8 mouse cellular contexts compared by ENCODE assay signal in genomic region chr3:22090431-22091265, GRCm38 (mm10). TPM values are rescaled to one million over a fixed set of nuclear protein-coding genes. Genes with fewer than 3 reads are reported as not detected.
A peak's percentile ranks its signal among the peaks of the same experiment; 100 is the strongest.
DNase-seq lines count a peak whose midpoint lies in the region; ATAC-seq and TF ChIP-seq lines count a peak whose summit lies in the region.

No protein-coding gene starts in this region.

- H3K36me3 ChIP-seq in forebrain, embryonic 14.5 days (ENCODE audit: control insufficient read depth, insufficient read depth, low read length), result no peaks in the 10 kb centered on the region
- H3K36me3 ChIP-seq in forebrain, postnatal 0 days (ENCODE audit: insufficient read depth), result no peaks in the 10 kb centered on the region
- no peaks in the 10 kb centered on the region for H3K36me3 ChIP-seq in intestine, postnatal 0 days (ENCODE audit: control insufficient read depth, insufficient read depth)
- H3K36me3 ChIP-seq in midbrain, embryonic 13.5 days, result no peaks in the 10 kb centered on the region

- no peak overlapping the region for H3K4me2 ChIP-seq in forebrain, embryonic 14.5 days (ENCODE audit: low read length)
- no peak overlapping the region for H3K4me2 ChIP-seq in forebrain, postnatal 0 days (ENCODE audit: low read depth)
- 0 out of 2 replicates have a peak overlapping the region, but pooled peaks have one; percentile 10 for H3K4me2 ChIP-seq in intestine, postnatal 0 days (replicated peaks; ENCODE audit: low read depth)
- H3K4me2 ChIP-seq in midbrain, embryonic 13.5 days (replicated peaks), result no peak overlapping the region

- no peak overlapping the region for H3K4me3 ChIP-seq in forebrain, embryonic 14.5 days (ENCODE audit: low read depth, low read length)
- no peak overlapping the region for H3K4me3 ChIP-seq in forebrain, postnatal 0 days (ENCODE audit: low read depth, low read length)
- no peak overlapping the region for H3K4me3 ChIP-seq in intestine, postnatal 0 days (ENCODE audit: low read depth, low read length)
- H3K4me3 ChIP-seq in midbrain, embryonic 13.5 days (replicated peaks), result no peak overlapping the region

- WGBS in forebrain, embryonic 14.5 days, result 72% methylated on average over 8 of the region's 8 CpGs
- 76% methylated on average over 8 of the region's 8 CpGs for WGBS in forebrain, postnatal 0 days
- 25% methylated on average over 8 of the region's 8 CpGs for WGBS in intestine, postnatal 0 days
- WGBS in midbrain, embryonic 13.5 days, result 91% methylated on average over 8 of the region's 8 CpGs

- peaks cover 2% of the 10 kb centered on the region; the same call in 1 of the 2 replicates for H3K4me1 ChIP-seq in forebrain, embryonic 14.5 days (ENCODE audit: control insufficient read depth, insufficient read depth, low read length)
- H3K4me1 ChIP-seq in forebrain, postnatal 0 days (ENCODE audit: insufficient read depth), result no peaks in the 10 kb centered on the region
- peaks cover 18% of the 10 kb centered on the region for H3K4me1 ChIP-seq in intestine, postnatal 0 days (replicated peaks; ENCODE audit: control insufficient read depth, insufficient read depth, low read length)
- peaks cover 14% of the 10 kb centered on the region for H3K4me1 ChIP-seq in midbrain, embryonic 13.5 days (replicated peaks)

- no peaks in the 10 kb centered on the region for H3K27me3 ChIP-seq in forebrain, embryonic 14.5 days (replicated peaks; ENCODE audit: control insufficient read depth, insufficient read depth, low read length)
- no peaks in the 10 kb centered on the region for H3K27me3 ChIP-seq in forebrain, postnatal 0 days (ENCODE audit: insufficient read depth, low read length)
- no peaks in the 10 kb centered on the region for H3K27me3 ChIP-seq in intestine, postnatal 0 days (replicated peaks; ENCODE audit: control insufficient read depth, insufficient read depth, low read length)
- no peaks in the 10 kb centered on the region for H3K27me3 ChIP-seq in midbrain, embryonic 13.5 days

- no peak overlapping the region for H3K9ac ChIP-seq in forebrain, embryonic 14.5 days (ENCODE audit: low read length)
- no peak overlapping the region for H3K9ac ChIP-seq in forebrain, postnatal 0 days
- no peak overlapping the region for H3K9ac ChIP-seq in intestine, postnatal 0 days (ENCODE audit: low read depth, low read length)
- H3K9ac ChIP-seq in midbrain, embryonic 13.5 days (replicated peaks), result no peak overlapping the region

- no peak for ATAC-seq in forebrain, embryonic 14.5 days
- no peak for ATAC-seq in forebrain, postnatal 0 days
- ATAC-seq in intestine, postnatal 0 days, result peak; percentile 74
- ATAC-seq in midbrain, embryonic 13.5 days, result no peak

- H3K9me3 ChIP-seq in forebrain, embryonic 14.5 days (replicated peaks; ENCODE audit: control insufficient read depth, low read length), result no peaks in the 10 kb centered on the region
- H3K9me3 ChIP-seq in forebrain, postnatal 0 days (ENCODE audit: low read length), result no peaks in the 10 kb centered on the region
- H3K9me3 ChIP-seq in intestine, postnatal 0 days (ENCODE audit: control insufficient read depth), result no peaks in the 10 kb centered on the region
- no peaks in the 10 kb centered on the region for H3K9me3 ChIP-seq in midbrain, embryonic 13.5 days

- no peak overlapping the region for H3K27ac ChIP-seq in forebrain, embryonic 14.5 days (ENCODE audit: low read depth, low read length)
- H3K27ac ChIP-seq in forebrain, postnatal 0 days (ENCODE audit: low read depth, low read length), result no peak overlapping the region
- peak overlapping the region; percentile 46; the same call in 1 of the 2 replicates for H3K27ac ChIP-seq in intestine, postnatal 0 days (ENCODE audit: low read depth, low read length)
- H3K27ac ChIP-seq in midbrain, embryonic 13.5 days, result no peak overlapping the region

- peak; percentile 29 for DNase-seq in forebrain, embryonic 14.5 days (ENCODE audit: low spot score)
- DNase-seq in forebrain, postnatal 0 days, result no peak
- peak; percentile 35 for DNase-seq in adipocyte (ENCODE audit: low spot score)
- DNase-seq in lung, postnatal 25 days (ENCODE audit: low spot score), result peak; percentile 32
- DNase-seq in testis, postnatal 10 days (ENCODE audit: low spot score), result no peak
- DNase-seq in layer of hippocampus, adult 11-12 months (ENCODE audit: low spot score), result no peak

- TF ChIP-seq CTCF in forebrain, postnatal 0 days (IDR thresholded peaks at IDR 0.05; ENCODE audit: low read depth), result no peak
- no peak for TF ChIP-seq CTCF in intestine, postnatal 0 days (IDR thresholded peaks at IDR 0.05; ENCODE audit: low read depth)

RNA-seq across cellular contexts. Expression of gene Tbl1xr1, which starts 14.2 kb away (rescaled TPM):
- 14.4 and 20.2 TPM in 2 replicates for polyA plus RNA-seq in forebrain, embryonic 14.5 days (2014; fragmentation: Nextera tagmentation; extraction: Ambion mirVana)
- 35.3 and 44.9 TPM in 2 replicates for total RNA-seq in forebrain, postnatal 0 days (2014; rRNA removed)
- 5.2 and 7.5 TPM in 2 replicates for polyA plus RNA-seq in forebrain, postnatal 0 days (2015; fragmentation: Nextera tagmentation; extraction: Ambion mirVana)
- 5.6 and 9.2 TPM in 2 replicates for polyA plus RNA-seq in intestine, postnatal 0 days (2015; fragmentation: Nextera tagmentation; extraction: Ambion mirVana)
- 18.2 and 20.2 TPM in 2 replicates for polyA plus RNA-seq in midbrain, embryonic 13.5 days (2015; fragmentation: Nextera tagmentation; extraction: Ambion mirVana)

Comparison
In these comparisons a context has a peak if more than half of its experiments do, and no peak if none do; other contexts are left out.
1. DNase-seq: peak in forebrain, embryonic 14.5 days (single experiment), adipocyte (single experiment) and lung, postnatal 25 days (single experiment); none in forebrain, postnatal 0 days (single experiment), testis, postnatal 10 days (single experiment) and layer of hippocampus, adult 11-12 months (single experiment).